Mouse (Mus musculus) embryo, embryonic 9.5 days (tissue): ENCODE data around the gene Cep57l1.
"Not testable (repeated sequence)": the region's sequence is repeated elsewhere in the genome, so short reads cannot be mapped to it uniquely, and the experiment has no call there.

Source experiments
- DNase-seq: peaks from one replicate; pipeline ENCODE4 v3.0.0-alpha.2; 2017; ENCODE audit errors: extremely low spot score

Cep57l1 gene

DNA sequence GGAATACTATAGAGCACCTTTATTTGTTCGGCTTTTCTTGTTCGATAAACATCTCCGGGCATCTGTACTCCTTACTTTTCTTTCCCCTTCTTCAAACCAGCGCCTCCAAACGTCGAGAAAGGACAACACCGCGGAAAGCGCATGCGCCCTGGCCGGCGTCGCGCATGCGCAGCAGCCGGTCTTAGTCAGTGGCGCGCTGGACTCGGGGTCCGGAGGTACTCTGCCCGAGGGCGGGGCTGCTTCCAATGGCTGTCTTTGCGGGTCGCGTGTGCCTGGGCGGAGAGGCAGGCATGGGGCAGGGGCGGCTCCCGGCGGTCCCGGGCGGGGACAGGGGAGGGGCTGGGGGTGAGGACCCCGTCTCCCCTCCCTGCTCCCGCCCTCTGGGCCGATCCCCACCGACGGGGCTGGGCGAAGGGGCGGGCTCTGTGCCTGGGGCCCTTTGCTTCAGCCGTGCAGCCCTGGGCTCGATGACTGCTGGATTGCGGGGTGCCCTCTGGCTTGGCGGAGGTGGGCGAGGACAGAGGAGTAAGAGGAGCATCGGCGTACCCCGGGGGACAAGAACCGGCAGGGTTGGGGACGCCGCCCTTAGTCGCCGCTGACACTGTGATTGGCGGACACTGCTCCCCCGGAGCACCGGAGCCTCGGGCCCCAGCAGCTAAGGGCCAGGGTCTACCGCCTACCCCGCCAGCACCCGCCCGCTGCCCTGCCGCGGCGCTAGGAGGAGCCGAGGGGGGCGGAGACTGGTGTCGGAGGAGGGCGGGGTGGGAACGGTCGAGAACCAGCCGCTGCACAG, at the start of gene Cep57l1, which contains the start of gene Sesn1:
Gene Cep57l1 (minus strand): TSS at position 101 of the 793 bp plus-strand sequence.
Gene Sesn1 (plus strand): TSS at position 165 of the 793 bp plus-strand sequence.
- peak; percentile 96 for DNase-seq

DNA sequence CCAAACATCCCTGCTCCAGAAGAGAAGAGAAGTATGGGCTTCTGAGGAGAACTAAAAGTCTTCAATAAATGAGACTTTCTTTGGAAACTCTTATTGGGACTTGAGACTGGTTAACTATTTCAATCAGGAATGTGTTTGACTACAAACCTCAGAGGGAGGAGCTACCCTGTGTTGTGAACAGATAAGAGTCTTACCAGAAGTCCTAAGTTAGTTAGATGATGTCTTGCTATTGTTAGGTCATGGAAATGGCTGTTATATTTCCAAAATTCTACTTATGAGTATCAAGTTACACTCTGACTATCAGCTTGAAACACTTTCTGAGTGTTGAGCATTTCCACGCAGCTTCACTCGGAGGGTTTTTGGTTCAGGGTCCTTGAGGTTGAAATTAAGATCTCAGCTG, 39.0 kb upstream of the Cep57l1 start:
- DNase-seq = no peak

DNA sequence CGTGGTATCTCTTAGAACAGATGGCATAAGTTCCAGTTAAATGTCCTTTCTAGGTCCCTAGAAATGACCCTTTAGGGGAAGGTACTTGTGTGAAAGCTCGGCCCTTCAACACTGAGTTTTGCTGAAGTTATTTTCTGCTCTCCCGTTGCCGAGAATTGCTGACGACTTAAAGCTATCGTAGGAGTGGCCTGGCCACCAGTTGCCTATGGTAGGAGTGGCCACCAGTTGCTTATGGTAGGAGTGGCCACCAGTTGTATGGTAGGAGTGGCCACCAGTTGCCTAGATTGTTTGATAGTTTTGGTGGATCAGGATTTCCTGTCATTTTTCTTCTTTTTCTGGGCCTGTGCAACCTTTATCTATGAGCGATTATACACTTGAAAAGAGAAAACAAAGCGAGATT, 38.1 kb upstream of the Cep57l1 start:
- no peak for DNase-seq

DNA sequence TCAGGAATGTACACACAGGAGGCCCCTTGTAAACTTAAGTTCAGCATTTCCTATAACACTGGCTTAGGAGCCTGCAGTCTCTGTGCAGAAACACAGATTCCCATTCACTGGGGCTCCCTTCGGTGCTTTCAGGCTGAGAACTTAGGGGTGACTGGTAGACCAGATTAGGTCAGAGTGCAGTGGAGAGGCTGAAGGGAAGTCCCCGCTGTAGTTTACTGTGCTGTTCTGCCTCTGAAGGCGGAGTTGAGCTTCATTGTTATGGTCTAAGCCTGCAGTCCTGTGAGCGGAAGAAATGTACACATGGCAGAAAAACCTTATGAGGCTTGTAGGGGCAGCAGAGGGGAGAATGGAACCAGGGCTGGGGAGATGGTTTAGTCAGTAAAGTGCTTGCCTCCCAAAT, 29.2 kb upstream of the Cep57l1 start:
- DNase-seq = no peak

- no peak for DNase-seq
These were observed 24.5 kb upstream of the Cep57l1 start for GRCm38 (mm10) chr10:41834131-41834530.

DNA sequence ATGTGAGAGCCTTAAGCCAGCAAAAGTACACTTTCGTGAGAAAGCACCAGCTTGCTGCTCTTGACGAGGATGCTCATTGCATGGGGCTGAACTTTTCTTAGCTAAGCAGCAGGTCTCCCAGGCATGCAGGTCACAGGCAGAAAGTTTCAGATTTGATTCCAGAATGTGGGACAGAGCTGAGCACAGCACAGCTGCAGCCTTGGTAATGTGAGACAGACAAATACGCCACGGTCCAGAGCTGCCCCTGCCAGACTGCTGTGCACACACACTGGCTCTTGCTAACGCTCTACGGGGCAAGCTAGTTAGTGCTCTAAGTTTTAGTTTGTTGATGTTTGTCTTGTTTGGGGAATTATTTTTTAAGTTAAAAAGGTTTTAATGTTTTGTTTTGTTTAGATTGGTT, 22.5 kb upstream of the Cep57l1 start:
- DNase-seq = no peak

GRCm38 (mm10) chr10:41830851-41831522, 21.3 kb upstream of the Cep57l1 start:
- DNase-seq = peak; percentile 43

DNA sequence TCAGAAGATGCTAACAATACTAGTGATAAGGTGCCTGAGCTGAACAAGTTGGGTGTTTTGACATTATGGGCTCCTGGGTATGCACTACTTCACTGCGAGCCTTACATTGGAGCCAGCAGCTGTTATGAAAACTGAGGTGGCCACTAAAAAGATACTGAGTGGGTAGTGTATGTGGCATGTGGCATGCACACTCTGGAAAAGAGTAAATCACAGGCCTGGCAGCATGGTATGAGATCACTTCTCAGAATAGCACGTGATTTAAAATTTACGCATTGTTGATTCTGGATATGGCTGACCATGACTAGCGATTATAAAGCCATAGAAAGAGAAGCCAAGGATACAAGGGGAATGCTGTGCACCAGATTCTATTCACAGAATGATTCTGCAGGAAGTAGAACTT, 20.8 kb upstream of the Cep57l1 start:
- DNase-seq = no peak

DNA sequence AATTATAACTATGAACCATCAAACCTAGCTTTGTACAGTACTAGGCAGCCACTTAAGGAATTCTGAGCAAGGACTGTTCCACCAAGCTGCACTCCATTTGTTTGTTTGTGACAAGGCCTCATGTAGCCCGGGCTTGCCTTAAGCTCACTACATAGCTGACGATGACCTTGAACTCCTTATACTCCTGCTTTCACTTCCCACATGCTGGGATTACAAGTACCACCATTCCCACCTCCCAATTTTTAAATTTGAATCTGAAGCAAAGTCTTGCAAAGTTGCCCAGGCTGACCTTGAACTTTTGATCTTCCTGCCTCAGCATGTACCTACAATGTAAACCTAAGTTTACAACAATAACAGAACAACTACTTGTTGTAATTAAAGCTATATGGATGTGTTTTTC, 20.3 kb upstream of the Cep57l1 start:
- no peak for DNase-seq

DNA sequence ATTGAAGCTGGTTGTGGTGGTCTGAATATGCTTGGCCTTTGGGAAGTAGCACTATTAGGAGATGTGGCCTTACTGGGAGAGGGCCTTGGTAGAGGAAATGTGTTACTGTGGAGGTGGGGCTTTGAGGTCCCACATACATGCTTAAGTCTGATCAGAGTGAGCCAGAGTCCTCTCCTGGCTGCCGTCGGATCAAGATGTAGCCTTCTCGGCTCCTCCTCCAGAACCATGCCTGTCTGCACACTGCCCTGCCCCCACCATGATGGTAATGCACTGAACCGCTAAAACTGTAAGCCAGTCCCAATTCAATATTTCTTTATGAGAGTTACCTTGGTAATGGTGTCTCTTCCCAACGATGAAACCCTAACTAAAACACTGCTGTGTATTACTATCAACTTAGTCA, 19.5 kb upstream of the Cep57l1 start:
- no peak for DNase-seq

DNA sequence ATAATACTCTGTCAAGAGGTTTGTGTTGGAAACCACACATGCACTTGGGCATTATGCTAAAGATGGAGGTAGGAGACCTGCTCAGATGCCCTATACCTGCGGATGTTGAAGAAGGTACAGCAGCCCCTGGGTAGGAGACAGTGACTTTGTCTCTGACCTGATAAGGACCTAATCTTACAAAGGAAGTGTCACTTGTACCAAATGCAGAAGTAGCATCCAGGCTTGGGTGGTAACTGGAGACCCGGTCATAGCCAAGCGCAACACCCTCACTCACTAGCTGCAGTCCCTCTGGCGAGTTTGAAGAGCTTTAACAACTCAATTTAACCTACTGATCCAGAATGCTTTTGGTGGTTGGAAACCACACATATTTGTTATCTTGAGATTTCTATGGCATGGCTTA, 18.1 kb upstream of the Cep57l1 start:
- DNase-seq = no peak

GRCm38 (mm10) chr10:41826526-41827116, 16.9 kb upstream of the Cep57l1 start:
- DNase-seq = no peak

- DNase-seq = no peak
These were observed 16.3 kb upstream of the Cep57l1 start for GRCm38 (mm10) chr10:41825996-41826395.

- DNase-seq = no peak
These were observed 15.4 kb upstream of the Cep57l1 start for GRCm38 (mm10) chr10:41825041-41825440.

- no peak for DNase-seq
These were observed 14.2 kb upstream of the Cep57l1 start for GRCm38 (mm10) chr10:41823916-41824315.

- not testable (repeated sequence) for DNase-seq
These were observed 13.6 kb upstream of the Cep57l1 start for GRCm38 (mm10) chr10:41823282-41823675.

DNA sequence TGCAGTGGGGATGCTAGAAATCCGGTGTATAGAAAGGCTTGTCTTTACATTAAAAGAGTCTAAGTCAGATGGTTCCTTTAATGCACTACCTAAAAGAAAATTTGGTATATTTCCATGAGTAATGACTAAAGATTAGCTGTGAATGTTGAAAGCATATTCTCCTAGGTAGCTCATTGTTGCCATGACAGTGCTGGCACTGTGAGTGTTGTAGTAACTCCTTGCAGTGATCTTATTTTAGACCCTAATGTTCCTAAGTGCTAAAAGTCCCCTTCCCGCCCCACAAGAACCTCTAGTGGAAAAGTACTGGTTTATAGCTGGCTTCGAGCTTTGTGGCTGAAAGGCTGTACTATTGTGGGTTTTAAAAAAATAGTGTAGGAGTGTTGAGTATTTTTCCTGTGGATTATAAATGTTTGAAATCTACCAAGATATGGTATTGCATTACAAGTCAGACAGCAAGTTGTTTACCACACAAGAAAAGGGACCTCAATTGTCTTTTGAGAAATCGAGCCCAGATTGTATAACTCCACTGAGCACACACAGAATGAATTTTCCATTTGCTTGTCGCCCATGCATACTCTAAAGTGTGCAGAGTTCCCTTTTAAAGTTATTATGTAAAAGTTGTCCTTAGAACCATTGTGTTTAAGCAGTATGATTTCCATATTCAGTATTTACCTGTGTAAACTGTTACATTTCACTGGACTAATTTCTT, 13.1 kb upstream of the Cep57l1 start:
- DNase-seq = no peak

DNA sequence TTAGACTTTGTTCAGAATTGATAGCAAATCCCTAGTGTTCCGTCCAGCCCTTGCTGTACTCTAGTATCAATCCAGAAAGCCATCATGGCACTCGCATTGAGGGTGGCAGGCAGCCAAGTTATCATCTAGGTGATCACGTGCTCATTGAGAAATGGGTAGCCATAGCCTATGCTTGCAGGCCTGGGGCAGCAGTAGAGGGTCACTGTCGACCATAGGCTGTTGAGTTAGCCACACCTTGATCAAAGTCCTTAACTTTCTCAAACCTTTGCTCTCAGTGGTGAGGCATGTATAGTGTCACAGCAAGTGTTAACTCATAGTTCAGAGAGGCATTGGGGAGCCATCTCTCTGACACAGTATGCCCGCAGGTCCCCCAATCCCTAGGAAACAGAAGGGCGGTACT, 11.5 kb upstream of the Cep57l1 start:
- no peak for DNase-seq

DNA sequence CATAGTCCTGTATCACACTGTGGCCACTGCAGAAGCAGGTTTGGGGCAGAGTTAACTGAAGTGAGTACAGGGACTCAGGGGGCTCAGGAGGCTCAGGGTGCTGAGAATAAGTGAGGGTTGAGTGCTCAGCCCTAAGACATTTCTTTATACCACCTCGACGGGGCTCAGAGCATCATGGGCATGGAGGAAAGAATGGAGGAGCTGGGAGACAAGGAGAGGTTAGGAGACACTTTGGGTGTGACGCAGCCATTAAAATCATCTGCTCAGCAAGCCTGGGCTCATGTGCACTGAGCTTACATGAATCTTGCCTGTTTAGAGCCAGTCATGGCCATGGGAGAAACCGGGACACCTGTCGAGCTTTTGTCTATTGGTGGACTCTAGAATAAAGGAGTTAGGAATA, 10.7 kb upstream of the Cep57l1 start:
- DNase-seq = no peak

GRCm38 (mm10) chr10:41819307-41819706, 9.6 kb upstream of the Cep57l1 start:
- DNase-seq = no peak

DNA sequence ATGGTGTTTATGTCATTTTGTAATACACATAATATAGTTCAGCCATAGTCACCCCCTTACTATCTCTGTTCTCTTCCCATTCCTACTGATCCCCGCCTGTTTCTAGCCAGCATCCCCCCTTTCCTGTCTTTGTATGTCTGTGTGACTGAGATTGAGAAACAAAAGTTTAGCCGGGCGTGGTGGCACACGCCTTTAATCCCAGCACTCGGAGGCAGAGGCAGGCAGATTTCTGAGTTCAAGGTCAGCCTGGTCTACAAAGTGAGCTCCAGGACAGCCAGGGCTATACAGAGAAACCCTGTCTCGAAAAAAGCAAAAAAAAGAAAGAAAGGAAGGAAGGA, 9.0 kb upstream of the Cep57l1 start:
- DNase-seq = not testable (repeated sequence)

DNA sequence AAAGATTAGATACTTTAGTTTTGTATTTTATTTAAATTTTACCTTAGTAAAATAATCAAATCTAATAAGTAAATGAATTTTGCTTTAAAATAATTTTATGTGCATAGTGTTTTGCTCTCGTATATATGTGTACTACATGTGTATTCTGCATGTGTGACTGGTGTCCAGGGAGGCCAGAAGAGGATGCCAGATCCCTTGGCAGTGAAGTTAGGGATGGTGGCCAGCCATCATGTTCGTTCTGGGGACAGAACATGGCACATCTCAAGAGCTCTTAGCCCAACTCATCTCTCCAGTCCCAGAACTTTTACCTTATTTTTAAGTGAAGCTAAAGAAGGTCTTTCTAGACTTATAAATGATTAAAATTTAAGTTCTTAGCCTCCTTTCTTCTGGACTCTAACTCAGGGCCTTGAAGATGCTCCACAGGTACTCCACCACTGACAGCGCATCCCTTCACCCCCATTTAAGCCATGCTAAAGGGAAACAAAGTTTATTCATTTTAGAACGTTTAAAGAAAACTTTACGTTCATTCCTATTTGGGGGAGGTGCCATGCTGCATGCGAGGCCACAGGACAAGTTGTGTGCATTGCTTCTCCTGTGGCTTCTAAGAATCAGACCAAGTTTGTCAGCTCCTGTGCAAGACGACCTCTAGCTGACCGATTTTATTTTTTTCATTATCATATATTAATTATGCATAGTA, 8.5 kb upstream of the Cep57l1 start:
- no peak for DNase-seq
